Mouse (Mus musculus): Measurements from ENCODE around the gene Exoc7. TPM values are rescaled to one million over a fixed set of nuclear protein-coding genes. Genes with fewer than 3 reads are reported as not detected.

The Exoc7 gene
- total RNA-seq, 1 experiment from 2014 or later, result 20.4 TPM

- ATAC-seq (replicated peaks in 1 of 2; ENCODE audit: insufficient read depth in 1 of 2, low FRiP score in 2 of 2, low TSS enrichment in 1 of 2, low read depth in 1 of 2, poor library complexity in 2 of 2, severe bottlenecking in 2 of 2), result peak; percentile 42 to 47; a peak in 2 of 4 replicates
These were observed 41.7 kb downstream of the Exoc7 start for GRCm38 (mm10) chr11:116265352-116265751.

DNA sequence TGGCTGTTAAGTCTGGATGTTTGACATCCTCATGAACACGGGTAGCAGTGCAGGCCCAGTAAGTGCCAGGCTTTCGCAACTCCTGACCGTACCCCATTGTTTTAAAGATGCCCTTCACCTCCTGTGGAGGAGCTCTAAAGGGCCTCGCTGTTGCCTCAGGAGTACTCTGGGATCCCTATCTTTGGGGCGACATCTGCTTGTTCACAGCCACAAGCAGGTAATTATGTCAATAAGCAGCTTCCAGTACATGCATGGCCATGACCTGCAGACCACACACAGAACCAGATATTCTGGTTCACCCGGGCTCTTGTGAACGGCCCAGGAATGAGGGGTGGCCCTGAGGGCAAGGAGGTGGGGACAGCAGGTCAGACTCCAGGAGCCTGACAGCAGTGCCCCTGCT is 46.8 kb downstream of the Exoc7 start:
- ATAC-seq (replicated peaks in 1 of 2; ENCODE audit: insufficient read depth in 1 of 2, low FRiP score in 2 of 2, low TSS enrichment in 1 of 2, low read depth in 1 of 2, poor library complexity in 2 of 2, severe bottlenecking in 2 of 2), result no peak

- peak; percentile 35 to 36; a peak in 2 of 4 replicates for ATAC-seq (replicated peaks in 1 of 2; ENCODE audit: insufficient read depth in 1 of 2, low FRiP score in 2 of 2, low TSS enrichment in 1 of 2, low read depth in 1 of 2, poor library complexity in 2 of 2, severe bottlenecking in 2 of 2)
These were observed 47.6 kb downstream of the Exoc7 start for GRCm38 (mm10) chr11:116259461-116259860.

GRCm38 (mm10) chr11:116255982-116256675 is 50.9 kb downstream of the Exoc7 start:
- no peak for ATAC-seq (replicated peaks in 1 of 2; ENCODE audit: insufficient read depth in 1 of 2, low FRiP score in 2 of 2, low TSS enrichment in 1 of 2, low read depth in 1 of 2, poor library complexity in 2 of 2, severe bottlenecking in 2 of 2)

GRCm38 (mm10) chr11:116255090-116255981 is 51.7 kb downstream of the Exoc7 start:
- ATAC-seq (replicated peaks in 1 of 2; ENCODE audit: insufficient read depth in 1 of 2, low FRiP score in 2 of 2, low TSS enrichment in 1 of 2, low read depth in 1 of 2, poor library complexity in 2 of 2, severe bottlenecking in 2 of 2), result no peak

GRCm38 (mm10) chr11:116254627-116255026 is 52.4 kb downstream of the Exoc7 start:
- peak; percentile 77 to 85 for ATAC-seq (replicated peaks in 1 of 2; ENCODE audit: insufficient read depth in 1 of 2, low FRiP score in 2 of 2, low TSS enrichment in 1 of 2, low read depth in 1 of 2, poor library complexity in 2 of 2, severe bottlenecking in 2 of 2)

DNA sequence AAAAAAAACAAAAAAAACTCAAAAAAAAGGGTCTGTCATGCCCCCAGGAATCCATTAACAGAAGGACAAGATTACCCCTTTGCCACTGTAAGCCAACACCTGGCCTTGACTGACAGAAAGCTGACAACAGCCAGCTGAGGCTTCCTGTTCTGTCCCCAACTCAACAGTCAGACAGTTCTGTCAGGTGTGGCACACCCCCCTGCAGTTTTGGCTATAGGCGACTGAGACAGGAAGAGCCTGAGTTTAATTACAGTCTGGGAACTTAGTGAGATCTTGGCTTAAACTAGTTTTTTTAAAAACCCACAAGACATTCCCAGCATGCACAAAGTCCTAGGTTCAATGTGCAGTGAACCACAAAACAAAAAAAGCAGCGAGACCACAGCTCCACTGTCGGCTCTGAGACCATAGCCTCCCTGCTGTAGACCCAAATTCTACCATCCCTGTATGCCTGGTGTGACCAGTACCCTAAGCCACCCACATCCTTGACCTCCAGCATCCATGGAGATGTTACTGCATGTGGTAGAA is 53.9 kb downstream of the Exoc7 start:
- ATAC-seq (replicated peaks in 1 of 2; ENCODE audit: insufficient read depth in 1 of 2, low FRiP score in 2 of 2, low TSS enrichment in 1 of 2, low read depth in 1 of 2, poor library complexity in 2 of 2, severe bottlenecking in 2 of 2), result no peak

- ATAC-seq (replicated peaks in 1 of 2; ENCODE audit: insufficient read depth in 1 of 2, low FRiP score in 2 of 2, low TSS enrichment in 1 of 2, low read depth in 1 of 2, poor library complexity in 2 of 2, severe bottlenecking in 2 of 2), result no peak
These were observed 56.1 kb downstream of the Exoc7 start for GRCm38 (mm10) chr11:116250898-116251297.

DNA sequence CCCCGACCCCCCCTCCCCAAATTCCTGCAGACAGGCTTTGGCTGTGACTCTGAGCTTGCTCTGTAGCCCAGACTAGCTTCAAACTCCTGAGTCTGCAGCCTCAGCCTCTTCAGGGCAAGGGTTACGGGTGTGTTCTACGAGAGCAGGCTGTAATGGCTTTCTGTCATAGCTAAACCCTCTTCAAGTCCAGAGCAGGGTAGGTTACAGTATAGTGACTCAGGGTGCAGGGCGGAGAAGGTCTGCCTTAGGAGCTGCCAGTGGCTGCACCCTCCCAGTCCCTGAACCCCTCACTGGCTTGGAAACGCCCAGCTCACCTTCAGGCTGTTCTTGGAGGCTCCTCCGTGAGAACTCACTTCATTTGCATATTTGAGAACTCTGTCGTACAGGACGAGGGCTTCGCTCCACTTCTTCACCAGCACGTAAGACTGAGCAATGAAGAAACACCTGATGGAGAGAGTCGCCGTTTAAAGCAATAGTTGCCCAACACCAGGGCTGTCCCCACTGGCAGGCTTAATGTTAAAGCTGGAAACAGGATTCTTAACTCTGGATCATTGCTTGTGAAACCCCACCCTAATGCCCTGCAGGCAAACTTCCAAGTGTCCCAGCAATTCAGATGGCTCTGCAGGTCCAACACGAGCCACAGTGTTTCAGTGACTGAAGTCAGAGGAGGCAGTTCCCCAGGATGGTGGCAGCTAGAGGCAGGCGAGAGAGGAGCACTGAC is 59.4 kb downstream of the Exoc7 start:
- no peak for ATAC-seq (replicated peaks in 1 of 2; ENCODE audit: insufficient read depth in 1 of 2, low FRiP score in 2 of 2, low TSS enrichment in 1 of 2, low read depth in 1 of 2, poor library complexity in 2 of 2, severe bottlenecking in 2 of 2)

GRCm38 (mm10) chr11:116245616-116246015 is 61.4 kb downstream of the Exoc7 start:
- no peak for ATAC-seq (replicated peaks in 1 of 2; ENCODE audit: insufficient read depth in 1 of 2, low FRiP score in 2 of 2, low TSS enrichment in 1 of 2, low read depth in 1 of 2, poor library complexity in 2 of 2, severe bottlenecking in 2 of 2)

GRCm38 (mm10) chr11:116244580-116244979 is 62.5 kb downstream of the Exoc7 start:
- no peak for ATAC-seq (replicated peaks in 1 of 2; ENCODE audit: insufficient read depth in 1 of 2, low FRiP score in 2 of 2, low TSS enrichment in 1 of 2, low read depth in 1 of 2, poor library complexity in 2 of 2, severe bottlenecking in 2 of 2)

DNA sequence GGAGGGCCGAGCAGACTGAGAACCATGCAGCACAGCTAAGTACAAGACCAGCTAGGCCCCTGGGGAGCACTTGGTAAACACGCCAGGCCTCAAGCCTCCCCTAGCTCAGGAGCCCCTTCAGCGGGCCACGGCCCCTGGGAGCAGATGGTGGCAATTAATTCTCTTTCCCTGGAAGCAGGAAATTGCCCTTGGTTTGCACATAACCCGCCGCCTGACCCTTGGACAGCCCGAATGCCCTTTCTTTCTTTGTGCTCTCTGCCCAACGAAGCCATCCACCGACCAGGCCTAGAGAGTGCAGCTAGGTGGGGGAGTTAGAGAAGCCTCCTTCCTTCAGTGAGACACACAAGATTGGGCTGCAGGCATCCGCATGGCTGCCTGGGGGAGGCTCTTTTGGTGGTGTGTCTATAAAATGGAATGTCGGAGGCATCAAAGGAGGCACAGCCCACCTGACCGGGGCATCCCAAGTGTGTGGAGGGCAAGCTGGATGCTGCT is 65.2 kb downstream of the Exoc7 start:
- ATAC-seq (replicated peaks in 1 of 2; ENCODE audit: insufficient read depth in 1 of 2, low FRiP score in 2 of 2, low TSS enrichment in 1 of 2, low read depth in 1 of 2, poor library complexity in 2 of 2, severe bottlenecking in 2 of 2), result no peak

GRCm38 (mm10) chr11:116239797-116240196 is 67.2 kb downstream of the Exoc7 start:
- ATAC-seq (replicated peaks in 1 of 2; ENCODE audit: insufficient read depth in 1 of 2, low FRiP score in 2 of 2, low TSS enrichment in 1 of 2, low read depth in 1 of 2, poor library complexity in 2 of 2, severe bottlenecking in 2 of 2), result no peak

Other genes with a start within 250 kb of the Exoc7 start
- 33.5 and 42.0 TPM in 2 replicates for gene Unc13d, start 229.3 kb downstream of the Exoc7 start, total RNA-seq (2017)
- 38.6 and 44.8 TPM in 2 replicates for gene Wbp2, start 220.2 kb downstream of the Exoc7 start, total RNA-seq (2017)
- 18.2 and 21.3 TPM in 2 replicates for gene Trim47, start 180.0 kb downstream of the Exoc7 start, total RNA-seq (2017)
- gene Trim65, start 176.1 kb downstream of the Exoc7 start, total RNA-seq (2017), result 9.1 TPM in 2 replicates
- gene Mrpl38, start 168.4 kb downstream of the Exoc7 start, total RNA-seq (2017), result 17.8 and 19.8 TPM in 2 replicates
- 17.6 and 46.2 TPM in 2 replicates for gene Fbf1, start 139.1 kb downstream of the Exoc7 start, total RNA-seq (2017)
- gene Ten1, start 108.4 kb downstream of the Exoc7 start, total RNA-seq (2017), result 12.3 and 22.2 TPM in 2 replicates
- 43.2 and 45.2 TPM in 2 replicates for gene Acox1, start 108.2 kb downstream of the Exoc7 start, total RNA-seq (2017)
- 2.4 and 2.9 TPM in 2 replicates for gene Evpl, start 69.2 kb downstream of the Exoc7 start, total RNA-seq (2017)
- gene Srp68, start 33.0 kb downstream of the Exoc7 start, total RNA-seq (2017), result 36.5 and 43.6 TPM in 2 replicates
- 0.31 TPM in 1 of 2 replicates, not detected in the other for gene Galr2, start 26.3 kb downstream of the Exoc7 start, total RNA-seq (2017)
- gene Foxj1, start 28.2 kb upstream of the Exoc7 start, total RNA-seq (2017), result 0.38 TPM in 1 of 2 replicates, not detected in the other
- gene Rnf157, start 105.8 kb upstream of the Exoc7 start, total RNA-seq (2017), result 9.2 and 19.4 TPM in 2 replicates
- 51.5 and 101 TPM in 2 replicates for gene Ubald2, start 126.9 kb upstream of the Exoc7 start, total RNA-seq (2017)
- gene Qrich2, start 159.0 kb upstream of the Exoc7 start, total RNA-seq (2017), result not detected in 2 replicates
- 29.8 and 51.3 TPM in 2 replicates for gene Prpsap1, start 187.0 kb upstream of the Exoc7 start, total RNA-seq (2017)
- 3.3 and 19.6 TPM in 2 replicates for gene Sphk1, start 223.7 kb upstream of the Exoc7 start, total RNA-seq (2017)